In genomic region chr17:67712929-67713328, GRCm38 (mm10) we compare ENCODE assay signal across 29 mouse cellular contexts. TPM values are rescaled to one million over a fixed set of nuclear protein-coding genes. Genes with fewer than 3 reads are reported as not detected.
DNase-seq lines count a peak whose midpoint lies in the region; ATAC-seq and TF ChIP-seq lines count a peak whose summit lies in the region.
"Had no signal": no experiment of that assay in that cellular context is flagged by ENCODE, and none has a peak within 500 bp of the region (broad histone marks: within the 10 kb centered on the region; RNA-seq: fewer than 3 reads in every experiment).

No protein-coding gene starts in this region.

- DNase-seq in forebrain, postnatal 0 days = no peak
- DNase-seq in forebrain, embryonic 10.5 days (ENCODE audit: extremely low spot score, low spot score) = no peak
- no peak for DNase-seq in liver, embryonic 14.5 days (ENCODE audit: low read depth in 3 of 3, low spot score in 3 of 3)
- peak; percentile 37 for DNase-seq in ES-CJ7 (ENCODE audit: low read depth, low spot score)
- DNase-seq in ZHBTc4 (ENCODE audit: low read depth, low spot score) = peak; percentile 75
- DNase-seq in urinary bladder, postnatal 36 days (ENCODE audit: low spot score in 2 of 2) = no peak
- DNase-seq: B cell, adult 2 months; cerebellum, adult 18-20 months; cerebellum, postnatal 10 days; gastrocnemius, postnatal 14 days; kidney, adult 11 months; layer of hippocampus, postnatal 36 days; lung, postnatal 4 days; thymus, adult 2 months; thymus, postnatal 36 days had no signal

- peak; percentile 17; the same call in 1 of the 2 replicates for TF ChIP-seq CTCF in forebrain, postnatal 0 days (IDR thresholded peaks at IDR 0.05; ENCODE audit: low read depth)
- peak; percentile 13; the same call in 1 of the 2 replicates for TF ChIP-seq CTCF in liver, embryonic 14.5 days (IDR thresholded peaks at IDR 0.05; ENCODE audit: low read depth)

- H3K27me3 ChIP-seq in forebrain, postnatal 0 days (ENCODE audit: insufficient read depth, low read length) = no peaks in the 10 kb centered on the region
- no peaks in the 10 kb centered on the region for H3K27me3 ChIP-seq in forebrain, embryonic 10.5 days (ENCODE audit: poor library complexity, severe bottlenecking)
- no peaks in the 10 kb centered on the region for H3K27me3 ChIP-seq in liver, embryonic 14.5 days (ENCODE audit: control insufficient read depth, insufficient read depth, low read length)
- no peaks in the 10 kb centered on the region for H3K27me3 ChIP-seq in liver, embryonic 12.5 days (replicated peaks)
- H3K27me3 ChIP-seq: forebrain, embryonic 13.5 days; heart, embryonic 15.5 days; hindbrain, embryonic 12.5 days; limb, embryonic 15.5 days; megakaryocyte, embryonic 14.5 days; midbrain, embryonic 13.5 days had no signal

- H3K36me3 ChIP-seq in forebrain, postnatal 0 days (ENCODE audit: insufficient read depth) = no peaks in the 10 kb centered on the region
- peaks cover 30% of the 10 kb centered on the region for H3K36me3 ChIP-seq in forebrain, embryonic 10.5 days (replicated peaks)
- H3K36me3 ChIP-seq in liver, embryonic 14.5 days (replicated peaks; ENCODE audit: control insufficient read depth, insufficient read depth, low read depth) = no peaks in the 10 kb centered on the region
- no peaks in the 10 kb centered on the region for H3K36me3 ChIP-seq in liver, embryonic 12.5 days
- H3K36me3 ChIP-seq: heart, embryonic 15.5 days; limb, embryonic 10.5 days; limb, embryonic 15.5 days had no signal

- no peak overlapping the region for H3K9ac ChIP-seq in forebrain, postnatal 0 days
- no peak overlapping the region for H3K9ac ChIP-seq in liver, embryonic 14.5 days (replicated peaks)
- no peak overlapping the region for H3K9ac ChIP-seq in liver, embryonic 12.5 days
- H3K9ac ChIP-seq: forebrain, embryonic 13.5 days; heart, embryonic 15.5 days; hindbrain, embryonic 12.5 days; limb, embryonic 15.5 days; midbrain, embryonic 13.5 days had no signal

- H3K4me3 ChIP-seq in forebrain, postnatal 0 days (ENCODE audit: low read depth, low read length) = no peak overlapping the region
- no peak overlapping the region for H3K4me3 ChIP-seq in forebrain, embryonic 10.5 days
- H3K4me3 ChIP-seq in liver, embryonic 14.5 days (ENCODE audit: insufficient read depth in 1 of 2, low read depth in 2 of 2, low read length in 2 of 2) = no peak overlapping the region
- no peak overlapping the region for H3K4me3 ChIP-seq in liver, embryonic 12.5 days
- H3K4me3 ChIP-seq: erythroblast, embryonic 14.5 days; forebrain, embryonic 13.5 days; heart, embryonic 15.5 days; hindbrain, embryonic 12.5 days; limb, embryonic 10.5 days; limb, embryonic 15.5 days; megakaryocyte, embryonic 14.5 days; midbrain, embryonic 13.5 days had no signal

- 78% methylated on average over 7 of the region's 7 CpGs for WGBS in forebrain, postnatal 0 days
- 75% methylated on average over 7 of the region's 7 CpGs for WGBS in forebrain, embryonic 10.5 days
- WGBS in liver, embryonic 14.5 days (ENCODE audit: insufficient replicate concordance) = 57% methylated on average over 7 of the region's 7 CpGs
- WGBS in liver, embryonic 12.5 days (ENCODE audit: insufficient replicate concordance) = 58% methylated on average over 7 of the region's 7 CpGs

- H3K4me2 ChIP-seq in forebrain, postnatal 0 days (ENCODE audit: low read depth) = no peak overlapping the region
- H3K4me2 ChIP-seq in liver, embryonic 14.5 days (ENCODE audit: low read depth) = no peak overlapping the region
- H3K4me2 ChIP-seq in liver, embryonic 12.5 days = no peak overlapping the region
- H3K4me2 ChIP-seq: forebrain, embryonic 13.5 days; heart, embryonic 15.5 days; hindbrain, embryonic 12.5 days; limb, embryonic 15.5 days; midbrain, embryonic 13.5 days had no signal

- TF ChIP-seq EP300 in liver, embryonic 14.5 days (IDR thresholded peaks at IDR 0.05; ENCODE audit: low read depth) = no peak

- ATAC-seq in forebrain, postnatal 0 days = no peak
- no peak for ATAC-seq in liver, embryonic 14.5 days (ENCODE audit: insufficient read depth)
- ATAC-seq in liver, embryonic 12.5 days = no peak
- ATAC-seq: activated CD4-positive, CD25-positive, alpha-beta regulatory T cell, adult 4 months; forebrain, embryonic 13.5 days; midbrain, embryonic 13.5 days had no signal

- H3K9me3 ChIP-seq in forebrain, postnatal 0 days (ENCODE audit: low read length) = no peaks in the 10 kb centered on the region
- H3K9me3 ChIP-seq in forebrain, embryonic 10.5 days = no peaks in the 10 kb centered on the region
- no peaks in the 10 kb centered on the region for H3K9me3 ChIP-seq in liver, embryonic 14.5 days (ENCODE audit: control insufficient read depth, low read length)
- H3K9me3 ChIP-seq in liver, embryonic 12.5 days (replicated peaks) = no peaks in the 10 kb centered on the region
- H3K9me3 ChIP-seq: forebrain, embryonic 13.5 days; heart, embryonic 15.5 days; hindbrain, embryonic 12.5 days; limb, embryonic 10.5 days; limb, embryonic 15.5 days; midbrain, embryonic 13.5 days had no signal

- no peak overlapping the region for H3K27ac ChIP-seq in forebrain, postnatal 0 days (ENCODE audit: low read depth, low read length)
- no peak overlapping the region for H3K27ac ChIP-seq in forebrain, embryonic 10.5 days
- no peak overlapping the region for H3K27ac ChIP-seq in liver, embryonic 14.5 days
- H3K27ac ChIP-seq in liver, embryonic 12.5 days = no peak overlapping the region
- H3K27ac ChIP-seq: forebrain, embryonic 13.5 days; heart, embryonic 15.5 days; hindbrain, embryonic 12.5 days; limb, embryonic 10.5 days; limb, embryonic 15.5 days; midbrain, embryonic 13.5 days had no signal

- no peaks in the 10 kb centered on the region for H3K4me1 ChIP-seq in forebrain, postnatal 0 days (ENCODE audit: insufficient read depth)
- H3K4me1 ChIP-seq in forebrain, embryonic 10.5 days = peaks cover 38% of the 10 kb centered on the region
- 0 out of 4 replicates have a peak, but pooled peaks cover 0 to 2% of the 10 kb centered on the region in 2 experiments for H3K4me1 ChIP-seq in liver, embryonic 14.5 days (replicated peaks; ENCODE audit: control insufficient read depth in 2 of 2, insufficient read depth in 2 of 2, low read length in 1 of 2)
- H3K4me1 ChIP-seq in liver, embryonic 12.5 days = no peaks in the 10 kb centered on the region
- H3K4me1 ChIP-seq: heart, embryonic 15.5 days; megakaryocyte, embryonic 14.5 days had no signal

RNA-seq across cellular contexts. Expression of gene Lama1, which starts 15.9 kb away (rescaled TPM):
- 9.6 and 21.2 TPM in 2 replicates for total RNA-seq in forebrain, postnatal 0 days (2014; rRNA removed)
- polyA plus RNA-seq in forebrain, postnatal 0 days (2015; fragmentation: Nextera tagmentation; extraction: Ambion mirVana) = 1.8 and 2.9 TPM in 2 replicates
- polyA plus RNA-seq in forebrain, embryonic 10.5 days (2016; fragmentation: Nextera tagmentation; extraction: Ambion mirVana) = 23.4 and 24.9 TPM in 2 replicates
- 0.57 and 1.1 TPM in 2 replicates for polyA plus RNA-seq in liver, embryonic 14.5 days (2012; rRNA removed)
- 0.57 and 1.6 TPM in 2 replicates for polyA plus RNA-seq in liver, embryonic 14.5 days (2014; fragmentation: Nextera tagmentation; extraction: Ambion mirVana)
- 1.6 and 2.2 TPM in 2 replicates for polyA plus RNA-seq in liver, embryonic 12.5 days (2016; fragmentation: Nextera tagmentation; extraction: Ambion mirVana)
- total RNA-seq: common myeloid progenitor, adult 5-6 weeks; granulocyte monocyte progenitor cell, adult 5-6 weeks; MEL; monocyte, adult 5-6 weeks had no signal
- polyA plus RNA-seq: activated CD4-positive, CD25-positive, alpha-beta regulatory T cell, adult 4 months; erythroblast, embryonic 14.5 days had no signal

Comparison
In these comparisons a context has a peak if more than half of its experiments do, and no peak if none do; other contexts are left out.
1. DNase-seq: peak in ES-CJ7 (single experiment) and ZHBTc4 (single experiment); none in forebrain, postnatal 0 days (single experiment), forebrain, embryonic 10.5 days (single experiment), liver, embryonic 14.5 days (0 of 3) and urinary bladder, postnatal 36 days (0 of 2).